Mouse (Mus musculus) retina, postnatal 7 days (tissue): ENCODE measurements around the gene Abca17.

Experiments
- DNase-seq: peaks from one replicate; pipeline ENCODE4 v3.0.0-alpha.2; 2012; ENCODE audit warnings: low read depth, low spot score

The Abca17 gene

DNA sequence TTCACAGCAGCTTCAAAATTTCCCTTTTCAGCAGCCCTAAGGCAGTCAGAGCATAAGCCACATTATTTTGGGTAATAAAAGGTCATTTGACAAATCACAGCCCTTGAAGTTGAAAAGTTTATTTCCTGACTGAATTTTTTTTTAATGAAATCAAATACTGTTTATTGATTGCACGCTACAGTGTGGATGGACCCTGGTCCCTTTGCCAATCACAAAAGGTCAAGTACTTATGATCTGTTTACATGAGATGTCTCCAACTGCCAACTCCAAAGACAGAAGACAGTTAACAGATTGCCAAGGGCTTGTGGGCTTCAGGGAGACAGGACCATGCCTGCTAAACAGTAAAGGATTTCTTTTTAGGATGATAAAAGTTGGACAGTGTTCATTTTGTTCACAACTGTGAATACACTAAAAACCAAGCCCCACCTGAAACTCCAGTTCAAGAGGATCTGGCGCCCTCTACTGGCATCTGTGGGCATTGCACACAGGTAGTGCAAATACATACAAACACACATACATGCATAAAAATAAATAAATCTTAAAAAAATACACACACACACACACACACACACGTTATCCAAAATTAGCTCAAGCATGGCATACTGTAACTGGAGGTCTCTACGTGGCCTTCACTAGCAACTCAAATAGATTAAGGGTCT, 107.4 kb downstream of the Abca17 start:
- peak; percentile 34 for DNase-seq

DNA sequence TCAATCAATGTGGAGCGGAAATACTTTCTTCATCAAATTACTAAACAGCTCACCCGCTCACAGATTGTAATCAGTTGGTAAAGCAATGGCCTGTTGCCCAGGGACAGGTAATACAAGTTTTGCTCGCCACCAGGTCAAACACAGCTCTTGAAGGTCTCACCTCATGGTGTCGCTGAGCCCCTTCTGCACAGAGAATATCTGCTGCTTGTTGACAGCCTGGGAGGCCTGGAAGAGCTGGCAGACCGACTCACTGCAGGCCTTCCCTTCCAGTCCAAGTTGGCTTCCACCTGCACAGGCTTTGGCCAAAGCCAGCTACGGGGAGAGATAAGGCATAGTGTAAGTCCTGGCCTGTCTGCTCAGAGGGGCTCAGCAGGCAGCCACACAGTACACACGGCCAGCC, 113.9 kb downstream of the Abca17 start:
- no peak for DNase-seq

DNA sequence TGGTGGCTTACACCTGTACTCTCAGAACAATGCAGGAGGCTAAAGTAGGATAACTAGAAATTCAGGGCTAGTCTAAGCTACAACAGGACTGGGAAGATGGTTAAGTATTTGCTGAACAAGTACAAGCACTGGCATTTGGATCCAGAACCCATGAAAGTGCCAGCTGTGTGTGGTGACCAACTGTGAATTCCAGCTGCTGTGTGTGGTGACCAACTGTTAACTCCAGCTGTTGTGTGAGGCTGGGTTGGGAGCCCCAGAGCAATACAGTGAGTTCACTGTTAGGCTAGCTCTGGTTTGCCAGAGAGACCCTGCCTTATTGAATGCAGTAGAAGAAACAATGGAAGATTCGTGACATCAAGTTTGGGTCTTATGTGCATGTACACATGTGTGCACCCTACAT, 114.4 kb downstream of the Abca17 start:
- no peak for DNase-seq

DNA sequence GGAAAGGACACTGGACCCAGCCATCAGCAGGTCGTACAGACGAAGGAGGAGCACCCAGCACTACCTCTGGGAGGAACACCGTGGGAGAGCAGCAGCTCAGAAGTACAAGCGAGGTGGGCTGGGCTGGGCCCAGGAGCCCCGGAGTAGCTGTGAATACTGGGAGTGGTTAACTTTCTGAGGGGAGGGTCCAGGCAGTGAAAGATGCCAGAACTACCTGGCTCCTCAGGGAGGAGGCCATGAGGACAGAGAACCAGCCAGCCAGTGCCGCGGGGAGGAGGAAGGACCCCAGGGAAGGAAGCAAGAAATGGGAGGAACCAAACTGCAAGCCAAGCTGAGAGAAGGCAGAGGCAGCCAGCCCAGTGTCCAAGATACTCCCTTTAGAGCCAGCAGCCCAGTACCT, 122.9 kb downstream of the Abca17 start:
- DNase-seq: no peak

DNA sequence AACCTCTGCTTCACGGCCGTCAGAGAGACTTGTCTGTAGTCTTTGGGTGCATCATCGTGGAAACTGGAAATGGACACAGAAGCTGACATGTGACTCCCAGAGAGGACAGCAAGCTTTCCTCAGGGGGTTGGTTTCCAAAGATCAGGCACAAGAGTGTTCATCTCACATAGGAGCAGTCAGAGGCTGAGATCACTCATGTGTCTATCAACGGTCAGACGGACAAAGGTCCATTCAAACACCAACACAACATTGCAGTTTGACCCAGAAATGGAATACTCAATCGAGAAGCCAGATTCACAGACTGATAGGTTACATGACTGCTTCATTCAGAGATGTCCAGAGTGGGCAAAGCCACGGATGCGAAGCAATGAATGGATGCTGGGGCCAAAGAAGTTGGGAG, 124.1 kb downstream of the Abca17 start:
- DNase-seq: no peak

DNA sequence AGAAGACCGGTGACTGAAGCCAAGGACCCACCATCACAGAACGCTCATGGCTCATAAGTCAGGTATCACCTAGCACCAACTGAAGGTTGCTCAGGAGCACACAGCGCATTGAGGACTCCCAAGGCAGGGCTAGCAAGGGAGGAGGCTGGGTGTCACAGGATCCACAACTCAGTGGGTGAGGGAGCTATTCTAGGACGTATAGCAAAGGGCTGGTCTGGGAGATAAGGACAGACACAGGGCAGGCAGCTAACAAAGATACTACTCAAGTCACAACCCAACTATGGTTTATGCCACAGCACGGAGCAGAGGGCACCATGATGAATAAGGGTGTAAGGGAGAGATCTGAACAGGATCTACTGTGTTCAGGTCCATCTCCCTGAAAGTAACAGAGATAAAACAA, 125.0 kb downstream of the Abca17 start:
- no peak for DNase-seq

DNA sequence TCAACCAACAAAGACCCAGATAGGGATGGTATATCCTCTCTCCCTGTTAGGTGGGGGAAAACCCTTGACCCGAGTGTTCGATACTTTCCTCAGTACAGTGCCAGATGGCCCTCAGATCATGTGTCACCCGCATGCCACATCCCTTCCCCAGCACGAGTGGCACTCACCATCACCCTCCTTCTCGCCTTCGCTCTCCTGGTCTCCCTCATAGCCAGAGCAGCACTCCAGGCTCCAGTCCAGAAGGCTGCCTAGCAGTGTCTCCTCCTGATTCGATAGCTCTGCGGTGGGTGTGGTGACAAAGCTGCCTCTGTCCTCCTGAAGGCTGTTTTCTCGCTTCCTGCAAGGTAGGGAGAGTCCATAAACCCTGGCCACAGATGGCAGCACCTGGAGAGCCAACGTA, 126.1 kb downstream of the Abca17 start:
- no peak for DNase-seq

DNA sequence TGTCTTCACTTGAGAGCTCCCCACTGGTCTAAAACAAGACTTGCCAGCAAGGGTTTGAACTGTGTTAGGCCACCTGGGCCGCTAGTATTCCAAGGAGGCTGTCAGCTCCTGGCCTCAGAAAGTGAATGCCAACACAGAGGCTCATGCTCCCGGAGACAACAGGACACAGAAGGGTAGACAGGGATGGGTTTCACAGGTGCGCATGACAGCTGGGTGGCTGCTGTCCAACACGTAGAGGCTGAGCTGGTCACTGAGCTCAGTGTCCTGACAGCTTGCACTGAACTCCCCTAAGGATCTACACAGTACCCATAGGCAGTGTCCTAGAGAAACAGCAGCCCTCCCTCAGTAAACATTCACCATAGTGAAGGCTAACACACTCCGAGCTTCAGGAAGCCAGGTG, 127.4 kb downstream of the Abca17 start:
- no peak for DNase-seq

DNA sequence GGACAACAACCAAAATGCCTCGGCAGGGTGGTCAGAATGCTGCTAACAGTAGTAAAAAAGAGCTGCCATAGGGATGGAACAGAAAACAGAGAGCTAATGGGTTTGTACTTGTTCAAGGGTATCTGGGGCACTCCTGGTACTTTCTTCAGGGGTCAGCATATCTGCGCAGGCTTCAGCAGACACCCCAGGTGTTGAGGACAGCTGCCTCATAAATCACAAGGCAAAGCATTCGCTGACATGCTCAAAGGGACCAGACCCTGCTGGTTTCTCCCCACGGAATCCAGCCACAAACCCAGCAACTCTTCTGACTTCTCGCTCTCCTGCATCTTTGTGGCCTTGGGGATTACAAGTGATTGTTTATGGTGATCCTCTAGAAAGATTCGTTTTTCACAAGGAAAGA, 128.2 kb downstream of the Abca17 start:
- no peak for DNase-seq

DNA sequence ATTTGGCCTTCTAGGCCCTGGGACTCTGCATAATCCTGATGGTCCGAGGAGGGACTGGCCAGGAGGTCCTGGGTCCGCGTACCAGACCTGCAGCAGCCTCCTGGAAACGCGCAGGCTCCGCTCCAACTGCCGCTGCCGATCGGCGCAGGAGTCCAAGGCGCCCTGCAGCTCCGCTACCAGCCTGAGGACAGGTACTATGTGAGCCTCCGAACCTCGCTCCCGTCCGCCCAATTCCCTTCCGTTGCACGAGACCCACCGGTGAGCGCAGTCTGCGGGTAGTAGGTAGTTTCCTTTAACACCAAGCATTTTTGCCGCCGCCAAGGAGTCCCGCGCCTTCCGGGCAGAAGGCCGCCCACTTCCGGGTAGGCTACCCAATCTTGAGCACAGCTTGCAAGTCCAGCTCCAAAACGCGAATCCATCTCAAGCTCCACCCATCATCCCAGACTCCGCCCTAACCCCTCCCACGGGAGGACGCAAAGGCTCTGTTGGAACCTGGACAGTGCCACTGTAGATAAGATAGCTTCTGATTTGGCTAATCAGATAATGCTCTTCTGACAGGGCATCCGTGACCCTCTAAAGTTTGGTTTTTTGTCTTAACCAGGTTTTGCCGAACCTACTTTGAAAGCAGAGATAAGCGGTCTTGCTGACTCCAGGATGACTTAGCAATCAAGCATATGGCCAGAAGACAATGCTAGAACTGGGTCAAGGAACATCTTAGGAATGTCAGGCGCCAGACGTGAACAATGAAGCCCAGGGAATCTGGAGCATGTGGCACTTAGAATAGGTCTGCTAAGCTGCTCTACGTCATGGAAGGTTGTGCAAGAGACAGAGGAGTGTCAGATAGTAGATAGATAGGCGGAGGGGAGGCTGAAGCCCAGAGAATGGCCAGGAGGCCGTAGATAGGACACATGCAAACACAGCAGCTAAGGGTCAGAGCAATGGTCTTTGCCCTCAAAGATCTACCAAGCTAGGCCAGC, 130.1 kb downstream of the Abca17 start, which contains the start of gene Tedc2:
Gene Tedc2, minus strand, starts transcription at position 417 of the 977 bp plus-strand sequence.
- DNase-seq: peak; percentile 83

DNA sequence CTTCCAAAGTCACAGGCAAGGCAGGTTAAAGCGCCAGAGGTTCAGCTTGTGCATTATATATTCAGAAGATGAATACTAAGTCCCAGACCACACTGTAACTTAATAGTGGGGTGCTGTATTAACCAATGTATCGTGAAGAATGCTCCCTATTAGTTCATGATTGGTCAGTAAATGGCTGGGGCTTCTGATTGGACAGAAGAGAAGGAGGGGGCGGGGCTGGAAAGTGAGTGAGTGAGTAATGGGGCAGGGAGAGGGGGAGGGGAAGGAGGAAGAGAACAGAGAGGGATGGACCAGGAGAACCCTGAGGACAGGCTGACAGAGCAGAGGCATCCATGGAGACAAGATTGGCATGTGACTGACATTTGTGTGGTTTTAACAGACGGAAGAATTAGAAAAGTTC, 134.0 kb downstream of the Abca17 start:
- DNase-seq: no peak
